1 mouse cellular context compared by ENCODE assay signal in genomic region chr13:97206046-97206445, GRCm38 (mm10).
TF ChIP-seq lines count a peak whose summit lies in the region.

No protein-coding gene starts in this region.

TF ChIP-seq in MEL, 35 proteins besides CTCF, POLR2A, EP300 and RAD21 (continued from another document):
- no peak for TF ChIP-seq UBTF (IDR thresholded peaks at IDR 0.05; ENCODE audit: borderline replicate concordance, insufficient read depth, low read depth, low read length)
- TF ChIP-seq ELF1 (IDR thresholded peaks at IDR 0.05; ENCODE audit: low read depth, low read length) = no peak
- TF ChIP-seq NRF1 (IDR thresholded peaks at IDR 0.05; ENCODE audit: insufficient read depth, low read depth, low read length, poor library complexity, severe bottlenecking) = no peak
- TF ChIP-seq ZKSCAN1 (IDR thresholded peaks at IDR 0.05; ENCODE audit: low read depth, low read length) = no peak
- no peak for TF ChIP-seq MAZ (IDR thresholded peaks at IDR 0.05; ENCODE audit: low read depth, low read length)
- no peak for TF ChIP-seq MAFK (IDR thresholded peaks at IDR 0.05; ENCODE audit: borderline replicate concordance, low read depth, low read length)
